Mouse (Mus musculus) forebrain, embryonic 10.5 days (tissue): ENCODE data around the gene Hcst. TPM values are rescaled to one million over a fixed set of nuclear protein-coding genes. Genes with fewer than 3 reads are reported as not detected.
A peak's percentile ranks its signal among the peaks of the same experiment; 100 is the strongest.

Experiments used
- DNase-seq: peaks from one replicate; pipeline ENCODE4 v3.0.0-alpha.2; 2017; ENCODE audit warnings: low spot score; ENCODE audit errors: extremely low spot score
- H3K27ac ChIP-seq: fragments of 300-500 bp; sonication (generic); 2 replicates; pipeline ENCODE4 v1.5.1; 2016; ENCODE audit warnings: mild to moderate bottlenecking
- H3K27me3 ChIP-seq: fragments of 300-500 bp; sonication (generic); 2 replicates; pipeline ENCODE4 v1.6.1; 2016; ENCODE audit warnings: mild to moderate bottlenecking; ENCODE audit not compliant: poor library complexity, severe bottlenecking
- H3K36me3 ChIP-seq: fragments of 300-500 bp; sonication (generic); replicated peaks from 2 replicates; pipeline ENCODE4 v1.6.1; 2016; ENCODE audit warnings: mild to moderate bottlenecking, moderate library complexity
- H3K4me1 ChIP-seq: fragments of 300-500 bp; sonication (generic); 2 replicates; pipeline ENCODE4 v1.6.1; 2016
- H3K4me3 ChIP-seq: fragments of 300-500 bp; sonication (generic); 2 replicates; pipeline ENCODE4 v1.5.1; 2016; ENCODE audit warnings: mild to moderate bottlenecking, moderate library complexity
- H3K9me3 ChIP-seq: fragments of 300-500 bp; sonication (generic); 2 replicates; pipeline ENCODE4 v1.6.1; 2016; ENCODE audit warnings: mild to moderate bottlenecking, moderate library complexity
- WGBS: fragments of 180-500 bp; shearing (Covaris S2); methylation state at CpG from one replicate; pipeline ENCODE4 v1.1.7; 2016; 5-methylcytosine and 5-hydroxymethylcytosine counted together
- polyA plus RNA-seq: library from polyadenylated mRNA; unstranded; fragments of >200 nt; fragmentation: Nextera tagmentation; extraction: Ambion mirVana; gene quantifications from 2 replicates; pipeline ENCODE4 v1.2.1, GENCODE M21; 2016

Hcst gene
- polyA plus RNA-seq, 1 experiment from 2014 or later = 0.38 TPM

DNA sequence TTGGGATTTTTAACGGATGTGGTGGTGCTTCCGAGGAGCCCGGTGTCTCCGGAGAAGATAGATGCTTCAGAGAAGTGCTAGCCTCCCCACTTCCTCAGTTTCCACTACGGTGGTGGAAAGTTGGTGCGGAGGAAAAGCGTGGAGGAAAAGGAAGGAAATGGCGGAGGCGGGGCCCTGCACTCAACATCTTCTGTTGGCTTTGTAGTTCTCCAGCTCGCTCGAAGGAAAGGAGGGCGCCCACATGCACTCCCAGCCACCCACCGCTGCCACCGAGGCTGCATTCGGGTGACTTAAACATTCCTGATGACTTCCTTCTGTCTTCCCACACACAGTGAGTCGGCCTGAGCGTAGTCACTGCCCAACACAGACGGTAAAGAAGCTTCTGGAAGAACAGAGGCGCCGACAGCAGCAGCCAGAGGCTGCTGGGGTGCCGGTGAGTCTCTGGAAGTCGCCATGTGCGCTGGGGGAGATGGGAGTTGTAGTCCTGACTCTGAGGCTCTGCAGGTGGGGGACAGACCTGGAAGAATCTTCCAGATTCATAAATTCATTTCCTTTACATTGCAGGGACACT lies 3.5 kb upstream of the Hcst start:
- H3K4me1 ChIP-seq = peaks cover 23% of the 10 kb centered on the region
- H3K4me3 ChIP-seq = peak overlapping the region; percentile 75
- H3K9me3 ChIP-seq = peaks cover 3% of the 10 kb centered on the region; the same call in 1 of the 2 replicates
- peaks cover 36% of the 10 kb centered on the region for H3K36me3 ChIP-seq
- H3K27ac ChIP-seq = 0 out of 2 replicates have a peak overlapping the region, but pooled peaks have one; percentile 85
- WGBS = 55% methylated on average over 23 of the region's 23 CpGs
- DNase-seq = no peak
- H3K27me3 ChIP-seq = peaks cover 34% of the 10 kb centered on the region

DNA sequence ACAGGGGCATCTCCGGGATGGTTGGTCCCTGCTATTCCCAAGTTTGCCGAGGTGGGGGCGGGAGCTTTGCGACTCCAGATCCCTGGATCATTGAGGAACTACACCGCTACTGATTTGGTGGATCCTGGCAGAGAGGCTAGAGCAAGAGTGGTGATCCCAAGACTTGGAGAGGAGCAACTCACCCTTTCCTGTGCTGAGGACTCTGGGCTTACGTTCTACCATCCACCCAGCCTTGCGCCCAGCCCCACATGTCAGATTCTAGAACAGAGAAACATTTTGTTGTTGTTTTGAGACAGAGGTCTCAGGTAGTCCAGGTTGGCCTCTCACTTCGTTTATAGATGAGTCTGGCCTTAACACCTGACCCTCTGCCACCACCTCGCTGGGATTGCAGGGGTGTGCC lies 2.9 kb upstream of the Hcst start:
- H3K36me3 ChIP-seq = peaks cover 31% of the 10 kb centered on the region
- H3K4me1 ChIP-seq = peaks cover 26% of the 10 kb centered on the region
- peak overlapping the region; percentile 75 for H3K4me3 ChIP-seq
- H3K27me3 ChIP-seq = peaks cover 34% of the 10 kb centered on the region
- 15% methylated on average over 9 of the region's 9 CpGs for WGBS
- no peak for DNase-seq
- peak overlapping the region; percentile 85 for H3K27ac ChIP-seq
- H3K9me3 ChIP-seq = peaks cover 7% of the 10 kb centered on the region; the same call in 1 of the 2 replicates

DNA sequence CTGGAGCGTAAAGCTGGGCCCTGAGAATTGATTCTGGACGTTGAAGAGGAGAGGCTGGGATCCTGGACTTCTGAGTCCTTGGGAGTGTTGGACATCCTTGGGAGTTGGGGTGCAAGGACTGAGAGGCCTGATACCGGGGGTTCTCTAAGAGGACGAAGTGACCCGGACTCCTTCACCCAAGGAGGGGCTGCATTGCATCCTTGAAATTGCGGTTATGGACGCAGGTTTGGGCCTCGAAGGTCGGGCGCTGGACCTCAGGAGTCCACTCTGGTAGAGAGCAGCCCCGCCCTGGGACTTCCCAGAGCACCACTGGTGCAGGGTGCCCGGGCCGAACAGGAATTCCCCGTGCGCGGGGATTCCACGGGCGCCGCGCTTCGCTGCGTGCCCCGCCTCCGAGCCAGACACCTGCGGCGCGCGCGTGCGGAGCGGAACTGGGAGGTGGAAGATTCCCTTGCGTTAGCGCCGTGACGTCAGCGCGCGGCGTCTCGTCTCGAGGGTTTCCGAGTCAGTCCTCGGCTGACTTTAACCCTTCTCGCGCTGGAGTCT lies 2.3 kb upstream of the Hcst start:
- Histone ChIP-seq H3K4me1 (peaks cover 26% of the 10 kb centered on the region), H3K27ac (peak overlapping the region; percentile 85), H3K36me3 (peaks cover 26% of the 10 kb centered on the region), H3K27me3 (peaks cover 34% of the 10 kb centered on the region), H3K9me3 (peaks cover 7% of the 10 kb centered on the region; the same call in 1 of the 2 replicates), H3K4me3 (peak overlapping the region; percentile 75)
- under 1% methylated on average over 45 of the region's 45 CpGs for WGBS
- peak; percentile 87 for DNase-seq

DNA sequence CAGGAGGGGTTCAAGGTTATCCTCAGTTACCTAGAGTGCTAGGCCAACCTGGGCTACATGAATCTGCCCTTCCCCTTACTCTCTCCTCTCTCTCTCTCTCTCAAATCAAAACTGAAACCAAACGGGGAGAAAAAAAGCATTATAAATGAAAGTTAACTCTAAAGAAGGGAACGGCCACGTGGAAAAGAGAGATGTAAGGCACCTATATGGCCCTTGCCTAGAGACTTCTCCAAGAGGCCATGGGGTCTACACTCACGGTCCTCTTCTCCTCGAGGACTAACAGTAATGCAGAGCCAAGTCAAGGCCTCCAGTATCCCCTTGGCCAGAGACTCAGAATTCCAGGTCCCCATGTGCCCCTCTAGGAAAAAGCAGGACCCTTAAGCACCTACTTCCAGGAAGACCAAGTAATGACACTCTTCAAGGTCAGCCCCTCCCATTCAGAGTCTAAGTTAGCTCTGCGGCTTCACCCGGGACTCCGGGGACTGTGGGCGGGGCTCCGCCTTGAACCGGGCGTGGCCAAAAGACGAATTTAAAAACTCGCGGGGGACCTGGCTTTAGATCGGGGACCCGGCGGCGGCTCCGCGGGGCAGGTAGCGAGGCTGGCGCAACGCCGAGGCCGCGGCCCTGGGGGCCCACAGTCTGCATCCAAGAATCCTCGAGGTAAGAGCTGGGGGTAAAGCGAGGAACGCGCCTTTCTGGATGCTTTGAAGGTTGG lies 1.7 kb upstream of the Hcst start, which contains the start of gene Nfkbid:
Gene Nfkbid (plus strand): TSS at position 558 of the 715 bp plus-strand sequence.
- Histone ChIP-seq H3K4me1 (peaks cover 26% of the 10 kb centered on the region), H3K4me3 (peak within 1 kb of the TSS; percentile 75), H3K36me3 (peaks cover 22% of the 10 kb centered on the region), H3K27ac (peak within 1 kb of the TSS; percentile 85), H3K27me3 (peaks cover 34% of the 10 kb centered on the region), H3K9me3 (peaks cover 7% of the 10 kb centered on the region; the same call in 1 of the 2 replicates)
- 10% methylated on average over 31 of the region's 31 CpGs for WGBS
- DNase-seq = peak; percentile 40

DNA sequence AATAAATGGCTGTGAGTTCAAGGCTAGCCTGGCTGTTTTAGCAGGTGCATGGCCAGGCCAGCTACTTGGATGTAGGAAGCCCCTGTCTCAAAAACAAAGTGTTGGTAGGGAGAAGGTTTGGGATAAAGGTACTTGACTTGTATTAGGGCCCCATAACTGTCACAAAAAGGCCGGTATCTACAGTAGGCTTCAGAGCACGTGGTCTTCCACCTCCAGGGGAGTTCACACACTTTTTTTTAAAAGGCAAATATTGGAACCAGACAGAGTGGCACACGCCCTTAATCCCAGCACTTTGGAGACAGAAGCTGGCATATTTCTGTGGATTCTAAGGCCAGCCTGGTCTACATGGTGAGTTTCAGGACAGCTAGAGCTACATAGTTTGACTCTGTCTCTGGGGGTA lies 1.0 kb upstream of the Hcst start:
- Histone ChIP-seq H3K27ac (no peak overlapping the region), H3K36me3 (peaks cover 16% of the 10 kb centered on the region), H3K27me3 (peaks cover 34% of the 10 kb centered on the region), H3K9me3 (peaks cover 7% of the 10 kb centered on the region; the same call in 1 of the 2 replicates), H3K4me1 (peaks cover 26% of the 10 kb centered on the region), H3K4me3 (no peak overlapping the region)
- DNase-seq = no peak
- 87% methylated on average over 3 of the region's 3 CpGs for WGBS

DNA sequence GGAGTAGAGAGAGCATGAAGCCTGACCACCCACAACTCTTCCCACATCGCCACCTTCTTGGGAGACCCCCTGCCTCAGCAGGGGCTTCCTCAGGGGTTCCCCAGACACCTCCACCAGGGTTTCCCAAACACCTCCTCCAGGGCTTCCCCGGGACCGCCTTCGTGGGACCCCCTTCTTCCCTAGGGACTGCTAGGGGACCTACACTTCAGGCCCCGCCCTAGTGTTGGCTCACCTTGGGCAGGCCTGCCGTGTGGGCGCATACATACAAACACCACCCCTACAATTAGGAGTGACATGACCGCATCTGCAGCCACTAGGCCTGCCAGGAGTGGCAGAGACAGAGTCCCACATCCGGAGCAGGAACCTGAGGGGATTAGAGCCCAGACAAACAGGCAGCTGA lies 1.8 kb downstream of the Hcst start:
- Histone ChIP-seq H3K27me3 (peaks cover 22% of the 10 kb centered on the region), H3K4me3 (no peak overlapping the region), H3K4me1 (peaks cover 21% of the 10 kb centered on the region), H3K36me3 (no peaks in the 10 kb centered on the region), H3K9me3 (peaks cover 7% of the 10 kb centered on the region; the same call in 1 of the 2 replicates), H3K27ac (no peak overlapping the region)
- DNase-seq = no peak
- 79% methylated on average over 9 of the region's 9 CpGs for WGBS

DNA sequence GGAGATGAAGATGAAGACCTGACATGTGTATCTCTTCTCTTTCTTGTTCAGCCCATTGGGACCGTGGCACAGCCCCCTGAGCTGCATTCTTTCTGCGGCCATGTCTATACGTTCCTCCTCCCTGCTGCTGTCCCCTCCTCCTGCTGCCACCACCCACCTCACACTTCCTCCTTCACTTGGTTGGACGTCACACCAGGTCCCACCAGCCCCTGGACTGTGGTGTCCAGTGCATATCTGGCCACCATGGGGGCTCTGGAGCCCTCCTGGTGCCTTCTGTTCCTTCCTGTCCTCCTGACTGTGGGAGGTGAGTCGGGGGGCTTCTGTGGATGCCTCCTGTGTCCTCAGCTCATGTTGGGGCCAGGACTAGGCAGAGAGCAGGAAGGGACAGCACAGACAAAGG lies 6.1 kb downstream of the Hcst start, which contains the start of gene Tyrobp:
Gene Tyrobp (plus strand): TSS at position 165 of the 400 bp plus-strand sequence.
- 73% methylated on average over 5 of the region's 5 CpGs for WGBS
- DNase-seq = no peak
- H3K4me3 ChIP-seq = no peak within 1 kb of the TSS

DNA sequence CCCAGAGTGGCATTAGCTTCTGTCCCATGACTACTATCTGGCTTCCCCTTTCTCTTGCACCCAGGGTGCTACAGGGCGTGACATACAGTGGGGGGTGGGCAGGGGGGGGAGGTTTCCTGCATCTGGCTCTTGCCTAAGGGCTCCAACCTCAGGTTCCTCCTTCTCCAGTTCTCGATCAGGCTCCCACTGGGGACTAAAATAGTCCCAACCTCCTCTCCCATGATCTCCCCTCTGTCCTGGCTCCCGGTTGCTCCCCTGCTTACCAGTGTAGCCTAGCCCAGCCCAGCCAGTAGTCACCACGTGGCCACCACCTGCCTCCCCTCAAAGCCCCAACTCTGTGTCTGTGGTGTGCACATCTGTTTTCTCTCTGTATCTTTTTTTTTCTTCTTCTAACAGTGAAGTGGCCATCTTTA lies 6.9 kb downstream of the Hcst start:
- no peak for DNase-seq
- no peak overlapping the region for H3K27ac ChIP-seq
- H3K9me3 ChIP-seq = 0 out of 2 replicates have a peak, but pooled peaks cover 2% of the 10 kb centered on the region
- no peaks in the 10 kb centered on the region for H3K36me3 ChIP-seq
- H3K27me3 ChIP-seq = no peaks in the 10 kb centered on the region
- H3K4me3 ChIP-seq = no peak overlapping the region
- no peaks in the 10 kb centered on the region for H3K4me1 ChIP-seq
- WGBS = 64% methylated on average over 4 of the region's 4 CpGs

More for the DNA sequence above, 6.1 kb downstream of the Hcst start, which contains the start of gene Tyrobp:
- Histone ChIP-seq H3K36me3 (no peaks in the 10 kb centered on the region), H3K27me3 (no peaks in the 10 kb centered on the region), H3K9me3 (peaks cover 7% of the 10 kb centered on the region; the same call in 1 of the 2 replicates), H3K27ac (no peak within 1 kb of the TSS), H3K4me1 (0 out of 2 replicates have a peak, but pooled peaks cover 4% of the 10 kb centered on the region)

DNA sequence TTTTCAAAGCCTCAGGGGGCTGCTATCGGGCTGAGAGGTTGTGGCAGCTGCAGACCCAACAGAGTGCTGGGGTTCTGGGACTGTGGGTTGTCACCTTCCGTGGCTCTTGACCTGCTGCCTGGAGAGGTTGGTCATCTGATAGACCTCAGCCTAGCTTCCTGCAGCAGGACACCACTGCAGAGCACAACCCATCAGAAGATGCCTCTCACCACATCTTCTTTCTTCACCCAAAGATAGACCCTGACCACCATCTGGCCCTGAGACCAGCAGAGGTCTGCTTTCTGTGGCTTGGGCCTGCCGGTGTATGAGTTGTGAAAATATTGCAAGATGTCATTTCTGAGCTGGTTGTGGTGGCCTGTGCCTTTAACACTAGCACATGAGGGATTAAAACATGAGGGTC lies 8.6 kb downstream of the Hcst start:
- Histone ChIP-seq H3K27me3 (no peaks in the 10 kb centered on the region), H3K4me1 (no peaks in the 10 kb centered on the region), H3K4me3 (no peak overlapping the region), H3K36me3 (no peaks in the 10 kb centered on the region), H3K9me3 (no peaks in the 10 kb centered on the region), H3K27ac (no peak overlapping the region)
- WGBS = 83% methylated on average over 3 of the region's 3 CpGs
- DNase-seq = no peak

DNA sequence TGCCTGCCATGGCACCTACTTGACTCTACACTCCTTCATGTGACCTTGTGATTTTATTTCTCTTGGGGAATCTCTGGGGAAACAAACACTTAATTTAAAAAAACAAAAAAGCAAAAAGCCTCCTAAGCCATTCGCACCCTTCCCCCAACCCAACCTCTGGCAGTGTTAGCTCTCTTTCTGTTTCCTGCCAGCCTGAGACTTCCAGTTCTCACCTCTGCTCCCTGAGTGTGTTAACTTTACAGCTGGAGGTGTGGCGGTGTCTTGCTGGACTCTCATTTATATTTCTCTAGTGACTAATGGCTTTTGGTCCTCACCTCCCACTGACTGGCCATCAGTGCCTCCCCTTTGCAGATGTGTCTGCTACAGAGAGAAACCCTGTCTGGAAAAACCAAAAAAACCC lies 9.9 kb downstream of the Hcst start:
- WGBS = 82% methylated on average over 2 of the region's 2 CpGs
- no peak overlapping the region for H3K27ac ChIP-seq
- H3K36me3 ChIP-seq = no peaks in the 10 kb centered on the region
- H3K9me3 ChIP-seq = no peaks in the 10 kb centered on the region
- H3K4me3 ChIP-seq = no peak overlapping the region
- no peak for DNase-seq
- H3K27me3 ChIP-seq = no peaks in the 10 kb centered on the region
- H3K4me1 ChIP-seq = no peaks in the 10 kb centered on the region

DNA sequence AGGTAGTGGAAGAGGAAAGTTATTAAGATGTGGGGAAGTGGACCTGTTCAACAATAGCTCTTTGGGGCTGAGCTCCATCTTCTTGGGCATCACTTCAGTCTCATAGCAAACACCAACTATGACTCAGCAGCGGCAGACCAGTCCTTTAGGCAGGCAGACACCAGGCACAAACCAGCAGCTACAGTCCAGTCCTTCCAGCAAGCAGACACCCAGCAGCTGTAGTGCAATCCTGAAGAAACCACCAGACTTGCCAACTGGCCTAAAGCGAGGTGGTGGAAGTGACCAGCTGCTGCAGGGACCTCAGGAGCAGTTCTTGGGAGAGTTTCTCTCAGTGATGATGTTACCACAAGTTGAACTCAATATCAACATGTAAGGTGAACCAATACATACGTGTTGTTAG lies 11.0 kb downstream of the Hcst start:
- no peaks in the 10 kb centered on the region for H3K36me3 ChIP-seq
- H3K4me1 ChIP-seq = no peaks in the 10 kb centered on the region
- DNase-seq = no peak
- no peak overlapping the region for H3K4me3 ChIP-seq
- no peaks in the 10 kb centered on the region for H3K9me3 ChIP-seq
- WGBS = 90% methylated on average over 3 of the region's 3 CpGs
- no peak overlapping the region for H3K27ac ChIP-seq
- H3K27me3 ChIP-seq = no peaks in the 10 kb centered on the region

DNA sequence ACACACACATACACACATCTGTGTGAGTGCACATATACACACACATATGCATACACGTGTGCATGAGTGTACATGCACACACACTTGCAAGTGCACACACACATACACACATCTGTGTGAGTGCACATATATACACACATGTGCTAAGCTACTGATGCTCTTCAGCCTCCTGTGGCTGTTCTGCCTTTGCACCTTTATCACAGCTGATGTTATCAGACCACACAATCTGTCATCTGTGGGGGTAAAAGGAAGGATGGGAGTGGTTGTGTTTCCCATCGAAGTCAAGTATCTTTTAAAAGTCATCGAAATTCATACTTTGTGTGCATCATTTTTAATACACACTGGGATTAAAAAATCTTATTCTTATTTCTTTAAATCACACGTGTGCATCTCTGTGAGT lies 17.3 kb downstream of the Hcst start:
- no peaks in the 10 kb centered on the region for H3K4me1 ChIP-seq
- no peaks in the 10 kb centered on the region for H3K9me3 ChIP-seq
- no peak for DNase-seq
- no peak overlapping the region for H3K4me3 ChIP-seq
- no peak overlapping the region for H3K27ac ChIP-seq
- no peaks in the 10 kb centered on the region for H3K27me3 ChIP-seq
- 74% methylated on average over 4 of the region's 4 CpGs for WGBS
- H3K36me3 ChIP-seq = no peaks in the 10 kb centered on the region

DNA sequence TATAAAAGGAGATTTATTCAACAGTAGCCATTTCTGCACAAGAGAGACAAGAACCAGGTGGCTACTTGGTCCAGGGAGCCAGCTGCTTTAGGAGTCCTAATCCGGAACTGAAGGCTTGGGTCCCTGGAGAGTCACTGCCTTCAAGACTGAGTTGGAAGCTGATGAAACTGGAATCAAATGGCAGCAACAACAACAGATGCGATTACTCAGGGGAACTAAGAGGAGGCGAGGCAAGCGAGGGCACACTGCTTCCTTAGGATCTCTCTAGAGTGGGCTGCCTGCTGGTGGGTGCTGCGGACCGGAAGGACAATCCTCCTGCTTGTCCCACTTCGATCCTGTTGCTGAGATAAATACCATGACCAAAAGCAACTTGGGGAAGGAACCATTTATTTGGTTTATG lies 20.0 kb downstream of the Hcst start:
- no peak overlapping the region for H3K27ac ChIP-seq
- WGBS = 62% methylated on average over 7 of the region's 7 CpGs
- H3K36me3 ChIP-seq = no peaks in the 10 kb centered on the region
- no peaks in the 10 kb centered on the region for H3K4me1 ChIP-seq
- H3K9me3 ChIP-seq = no peaks in the 10 kb centered on the region
- no peak overlapping the region for H3K4me3 ChIP-seq
- no peak for DNase-seq
- H3K27me3 ChIP-seq = no peaks in the 10 kb centered on the region
